ENCODE assay signal across 8 mouse cellular contexts in genomic region chr1:180696626-180697352, GRCm38 (mm10). TPM values are rescaled to one million over a fixed set of nuclear protein-coding genes. Genes with fewer than 3 reads are reported as not detected.
A peak's percentile ranks its signal among the peaks of the same experiment; 100 is the strongest.
DNase-seq lines count a peak whose midpoint lies in the region; ATAC-seq lines count a peak whose summit lies in the region.

Gene Mixl1 (minus strand): TSS chr1:180697034.

- H3K9ac ChIP-seq in kidney, embryonic 14.5 days (ENCODE audit: low read depth, low read length), result peak within 1 kb of the TSS; percentile 19; the same call in 1 of the 2 replicates
- H3K9ac ChIP-seq in hindbrain, embryonic 15.5 days, result peak within 1 kb of the TSS; percentile 9; the same call in 1 of the 2 replicates

- H3K4me3 ChIP-seq in kidney, embryonic 14.5 days (ENCODE audit: low read length), result peak within 1 kb of the TSS; percentile 45
- peak within 1 kb of the TSS; percentile 40 for H3K4me3 ChIP-seq in hindbrain, embryonic 15.5 days

- no peak within 1 kb of the TSS for H3K27ac ChIP-seq in kidney, embryonic 14.5 days (ENCODE audit: low read depth, low read length)
- H3K27ac ChIP-seq in hindbrain, embryonic 15.5 days (replicated peaks), result no peak within 1 kb of the TSS

- peaks cover 36% of the 10 kb centered on the region for H3K27me3 ChIP-seq in kidney, embryonic 14.5 days (ENCODE audit: control insufficient read depth, insufficient read depth, low read length)
- H3K27me3 ChIP-seq in hindbrain, embryonic 15.5 days, result peaks cover 39% of the 10 kb centered on the region

- peaks cover 5% of the 10 kb centered on the region; the same call in 1 of the 2 replicates for H3K36me3 ChIP-seq in kidney, embryonic 14.5 days (ENCODE audit: control insufficient read depth, insufficient read depth, low read length)
- H3K36me3 ChIP-seq in hindbrain, embryonic 15.5 days, result no peaks in the 10 kb centered on the region

- no peaks in the 10 kb centered on the region for H3K9me3 ChIP-seq in kidney, embryonic 14.5 days (ENCODE audit: control insufficient read depth, low read length)
- H3K9me3 ChIP-seq in hindbrain, embryonic 15.5 days, result no peaks in the 10 kb centered on the region

- ATAC-seq in kidney, embryonic 14.5 days (ENCODE audit: low FRiP score, low TSS enrichment), result peak; percentile 54; the same call in 1 of the 2 replicates
- ATAC-seq in hindbrain, embryonic 15.5 days (ENCODE audit: low FRiP score, low read depth), result no peak

- DNase-seq in kidney, adult 9 months, result no peak
- peak; percentile 17 for DNase-seq in embryo, embryonic 11.5 days (ENCODE audit: low read depth, low spot score)
- DNase-seq in mesoderm, embryonic 11.5 days (ENCODE audit: low read depth, low spot score), result peak; percentile 54
- peak; percentile 39 for DNase-seq in thymus, postnatal 25 days
- DNase-seq in spleen, postnatal 10 days (ENCODE audit: low spot score in 2 of 2), result no peak
- no peak for DNase-seq in cerebellum, adult 9-11 months

- under 1% methylated on average over 63 of the region's 79 CpGs for WGBS in kidney, embryonic 14.5 days
- WGBS in hindbrain, embryonic 15.5 days, result under 1% methylated on average over 75 of the region's 79 CpGs

- H3K4me1 ChIP-seq in kidney, embryonic 14.5 days (ENCODE audit: control insufficient read depth, insufficient read depth, low read length), result 0 out of 2 replicates have a peak, but pooled peaks cover 4% of the 10 kb centered on the region
- peaks cover 11% of the 10 kb centered on the region for H3K4me1 ChIP-seq in hindbrain, embryonic 15.5 days (replicated peaks)

- peak within 1 kb of the TSS; percentile 59 for H3K4me2 ChIP-seq in kidney, embryonic 14.5 days (replicated peaks; ENCODE audit: low read depth, low read length)
- H3K4me2 ChIP-seq in hindbrain, embryonic 15.5 days, result peak within 1 kb of the TSS; percentile 61

RNA-seq across cellular contexts. Expression of gene Mixl1, which starts in this region (rescaled TPM):
- polyA plus RNA-seq in kidney, embryonic 14.5 days (2014; fragmentation: Nextera tagmentation; extraction: Ambion mirVana), result 0.36 and 0.47 TPM in 2 replicates
- polyA plus RNA-seq in hindbrain, embryonic 15.5 days (2015; fragmentation: Nextera tagmentation; extraction: Ambion mirVana), result 0.10 TPM in 1 of 2 replicates, not detected in the other

Comparison
In these comparisons a context has a peak if more than half of its experiments do, and no peak if none do; other contexts are left out.
1. Peak in ATAC-seq, H3K4me3 ChIP-seq, H3K9ac ChIP-seq and H3K4me2 ChIP-seq in kidney, embryonic 14.5 days; RNA of the gene not detected or under 1 TPM.
2. DNase-seq: peak in embryo, embryonic 11.5 days (single experiment), mesoderm, embryonic 11.5 days (single experiment) and thymus, postnatal 25 days (single experiment); none in kidney, adult 9 months (single experiment), spleen, postnatal 10 days (0 of 2) and cerebellum, adult 9-11 months (single experiment).